Mouse (Mus musculus): Measurements from ENCODE around the gene Zfp263.

Gene Zfp263

GRCm38 (mm10) chr16:3743503-3744185, at the start of gene Zfp263:
Gene Zfp263 (plus strand): TSS chr16:3744093.
- peak; percentile 94 for DNase-seq (ENCODE audit: low read depth)

- peak; percentile 37 for DNase-seq (ENCODE audit: low read depth)
Observed at GRCm38 (mm10) chr16:3699281-3699680, 44.6 kb upstream of the Zfp263 start.

GRCm38 (mm10) chr16:3700893-3701292, 43.0 kb upstream of the Zfp263 start:
- DNase-seq (ENCODE audit: low read depth): no peak

- peak; percentile 23 for DNase-seq (ENCODE audit: low read depth)
Observed at GRCm38 (mm10) chr16:3706680-3707079, 37.2 kb upstream of the Zfp263 start.

- DNase-seq (ENCODE audit: low read depth): no peak
Observed at GRCm38 (mm10) chr16:3714731-3715130, 29.2 kb upstream of the Zfp263 start.

GRCm38 (mm10) chr16:3717980-3718379, 25.9 kb upstream of the Zfp263 start, which contains the start of gene Mefv:
Gene Mefv (minus strand): TSS chr16:3718097.
- DNase-seq (ENCODE audit: low read depth): no peak

- peak; percentile 36 for DNase-seq (ENCODE audit: low read depth)
Observed at GRCm38 (mm10) chr16:3723231-3723630, 20.7 kb upstream of the Zfp263 start.

GRCm38 (mm10) chr16:3727980-3728720, 15.7 kb upstream of the Zfp263 start:
- no peak for DNase-seq (ENCODE audit: low read depth)

- no peak for DNase-seq (ENCODE audit: low read depth)
Observed at GRCm38 (mm10) chr16:3732612-3733011, 11.3 kb upstream of the Zfp263 start.

- no peak for DNase-seq (ENCODE audit: low read depth)
Observed at GRCm38 (mm10) chr16:3733198-3733732, 10.6 kb upstream of the Zfp263 start.

- no peak for DNase-seq (ENCODE audit: low read depth)
Observed at GRCm38 (mm10) chr16:3742466-3742865, 1.4 kb upstream of the Zfp263 start.

- peak; percentile 23 for DNase-seq (ENCODE audit: low read depth)
Observed at GRCm38 (mm10) chr16:3744186-3744700, 350 bp downstream of the Zfp263 start.

- DNase-seq (ENCODE audit: low read depth): no peak
Observed at GRCm38 (mm10) chr16:3745656-3746055, 1.8 kb downstream of the Zfp263 start.

GRCm38 (mm10) chr16:3748976-3749375, 5.1 kb downstream of the Zfp263 start:
- no peak for DNase-seq (ENCODE audit: low read depth)

- no peak for DNase-seq (ENCODE audit: low read depth)
Observed at GRCm38 (mm10) chr16:3771603-3772002, 27.7 kb downstream of the Zfp263 start.

- no peak for DNase-seq (ENCODE audit: low read depth)
Observed at GRCm38 (mm10) chr16:3776365-3776764, 32.5 kb downstream of the Zfp263 start.

- no peak for DNase-seq (ENCODE audit: low read depth)
Observed at GRCm38 (mm10) chr16:3777986-3778385, 34.1 kb downstream of the Zfp263 start.

- DNase-seq (ENCODE audit: low read depth): no peak
Observed at GRCm38 (mm10) chr16:3781237-3781636, 37.3 kb downstream of the Zfp263 start.

- DNase-seq (ENCODE audit: low read depth): no peak
Observed at GRCm38 (mm10) chr16:3788394-3788793, 44.5 kb downstream of the Zfp263 start.
